Mouse (Mus musculus): Measurements from ENCODE around the gene Tomm40l. TPM values are rescaled to one million over a fixed set of nuclear protein-coding genes. Genes with fewer than 3 reads are reported as not detected.
"Not testable (repeated sequence)": the region's sequence is repeated elsewhere in the genome, so short reads cannot be mapped to it uniquely, and the experiment has no call there.

Tomm40l gene
- polyA plus RNA-seq, 1 experiment from 2014 or later = 44.1 TPM

DNA sequence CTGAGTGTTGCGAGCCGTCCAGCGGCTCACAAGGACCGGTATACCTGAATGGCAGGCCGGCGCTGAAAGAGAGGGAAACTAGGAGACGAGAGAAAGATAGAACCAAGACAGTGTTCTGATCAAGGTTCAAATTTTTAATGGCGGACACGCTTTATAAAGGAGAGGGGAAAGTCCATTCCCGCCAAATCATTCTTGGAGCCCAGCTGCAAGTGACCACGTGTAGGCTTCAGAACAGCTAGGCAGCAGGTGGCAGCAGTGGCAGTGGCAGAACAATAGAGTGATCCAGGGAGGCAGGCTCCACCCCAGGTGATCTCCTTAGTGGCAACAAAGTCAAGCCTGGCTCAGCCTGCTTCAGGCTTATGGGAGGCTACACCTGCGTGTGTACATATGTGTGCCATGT is 19.6 kb upstream of the Tomm40l start:
- H3K9ac ChIP-seq (replicated peaks; ENCODE audit: low read length); H3K4me2 ChIP-seq (replicated peaks; ENCODE audit: low read depth, low read length); H3K27me3 ChIP-seq (ENCODE audit: insufficient read depth, low read length); H3K27ac ChIP-seq (ENCODE audit: low read length); H3K4me3 ChIP-seq (ENCODE audit: low read length); H3K9me3 ChIP-seq (ENCODE audit: low read length); ATAC-seq (ENCODE audit: low FRiP score, low TSS enrichment): not testable (repeated sequence)
- 84% methylated on average over 12 of the region's 12 CpGs for WGBS
- Histone ChIP-seq H3K4me1 (ENCODE audit: insufficient read depth, low read length) (peaks cover 14% of the 10 kb centered on the region), H3K36me3 (ENCODE audit: insufficient read depth, low read length) (peaks cover 69% of the 10 kb centered on the region)

DNA sequence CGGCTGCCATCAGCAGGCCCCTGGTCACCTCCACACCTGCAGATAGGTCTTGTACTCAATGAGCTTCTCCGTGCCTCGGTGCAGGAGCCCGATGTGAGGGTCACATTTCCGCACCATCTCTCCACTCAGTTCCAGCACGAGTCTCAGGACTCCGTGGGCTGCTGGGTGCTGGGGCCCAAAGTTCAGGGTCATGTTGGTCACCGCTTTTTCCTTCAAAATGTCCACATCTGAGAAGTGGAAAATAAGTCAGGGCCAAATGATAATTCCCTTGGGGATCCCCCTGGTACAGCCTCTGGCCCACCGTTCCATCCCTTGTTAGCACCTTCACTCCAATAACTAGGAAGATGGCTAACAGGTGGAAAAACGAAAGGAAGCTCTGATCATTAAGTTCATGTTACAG is 18.6 kb upstream of the Tomm40l start:
- no peak overlapping the region for H3K9ac ChIP-seq (replicated peaks; ENCODE audit: low read length)
- H3K4me2 ChIP-seq (replicated peaks; ENCODE audit: low read depth, low read length) = no peak overlapping the region
- no peaks in the 10 kb centered on the region for H3K9me3 ChIP-seq (ENCODE audit: low read length)
- WGBS = 83% methylated on average over 10 of the region's 10 CpGs
- H3K36me3 ChIP-seq (ENCODE audit: insufficient read depth, low read length) = peaks cover 78% of the 10 kb centered on the region
- no peak overlapping the region for H3K27ac ChIP-seq (ENCODE audit: low read length)
- H3K4me1 ChIP-seq (ENCODE audit: insufficient read depth, low read length) = peaks cover 9% of the 10 kb centered on the region
- no peak overlapping the region for H3K4me3 ChIP-seq (ENCODE audit: low read length)
- no peak for ATAC-seq (ENCODE audit: low FRiP score, low TSS enrichment)
- H3K27me3 ChIP-seq (ENCODE audit: insufficient read depth, low read length) = no peaks in the 10 kb centered on the region

DNA sequence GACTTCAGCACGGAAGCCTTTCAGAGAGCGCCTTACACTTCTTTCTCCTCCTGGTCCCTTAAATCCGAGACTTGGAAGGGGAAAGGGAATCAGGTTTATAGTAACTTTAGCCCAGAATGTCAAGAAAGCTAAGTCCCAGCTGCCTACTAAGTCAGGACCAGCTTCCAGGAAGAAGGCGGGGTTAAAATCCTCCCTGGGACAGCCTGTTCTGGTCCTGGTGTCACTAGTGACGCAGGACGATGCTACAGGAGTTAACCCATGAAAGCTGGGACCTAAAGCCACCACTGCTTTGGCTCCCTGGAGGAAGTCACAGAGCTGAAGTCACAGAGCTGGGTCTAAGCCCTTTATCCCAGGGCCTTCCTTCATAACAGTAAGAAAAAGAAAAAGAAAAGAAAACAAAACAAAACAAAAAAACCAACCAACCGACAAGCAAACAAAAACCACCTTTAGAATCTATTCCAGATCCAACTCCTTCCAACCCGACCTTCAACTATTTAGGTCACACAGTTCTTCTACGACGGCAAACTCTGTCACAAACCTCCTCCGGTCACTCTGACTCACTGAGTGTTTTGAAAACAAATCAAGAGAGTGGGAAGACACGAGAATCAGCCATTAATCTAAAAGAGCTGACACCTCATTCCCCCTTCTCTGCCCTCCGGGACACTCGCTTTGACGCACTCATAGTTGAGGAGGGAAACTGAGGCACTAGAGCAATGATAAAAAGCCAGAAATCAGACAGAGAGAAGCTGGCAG is 17.9 kb upstream of the Tomm40l start:
- Histone ChIP-seq H3K9ac (replicated peaks; ENCODE audit: low read length) (0 out of 2 replicates have a peak overlapping the region, but pooled peaks have one; percentile 35), H3K27me3 (ENCODE audit: insufficient read depth, low read length) (no peaks in the 10 kb centered on the region), H3K9me3 (ENCODE audit: low read length) (no peaks in the 10 kb centered on the region), H3K4me3 (ENCODE audit: low read length) (no peak overlapping the region), H3K4me2 (replicated peaks; ENCODE audit: low read depth, low read length) (no peak overlapping the region), H3K27ac (ENCODE audit: low read length) (no peak overlapping the region; the same call in 1 of the 2 replicates), H3K4me1 (ENCODE audit: insufficient read depth, low read length) (0 out of 2 replicates have a peak, but pooled peaks cover 3% of the 10 kb centered on the region), H3K36me3 (ENCODE audit: insufficient read depth, low read length) (peaks cover 80% of the 10 kb centered on the region)
- 45% methylated on average over 15 of the region's 15 CpGs for WGBS
- 0 out of 2 replicates have a peak, but pooled peaks have one; percentile 56 for ATAC-seq (ENCODE audit: low FRiP score, low TSS enrichment)

DNA sequence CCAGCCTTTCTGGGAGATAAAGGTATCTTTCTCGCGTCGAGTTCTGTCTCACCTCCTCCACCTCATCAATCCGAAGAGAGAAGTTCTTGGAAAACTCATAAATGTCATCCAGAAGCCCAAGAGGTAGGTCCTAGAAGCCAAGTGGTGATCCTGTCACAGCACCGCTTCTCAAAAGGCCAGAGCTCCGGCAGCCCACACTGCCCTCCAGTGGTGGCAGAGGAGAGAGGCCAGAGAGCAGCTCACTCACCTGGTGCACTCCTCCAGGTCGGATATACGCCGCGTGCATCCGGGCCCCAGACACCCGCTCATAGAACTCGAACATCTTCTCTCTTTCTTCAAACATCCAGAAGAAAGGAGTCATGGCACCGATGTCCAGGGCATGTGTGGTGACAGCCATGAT is 16.1 kb upstream of the Tomm40l start:
- Histone ChIP-seq H3K4me3 (ENCODE audit: low read length) (no peak overlapping the region), H3K27me3 (ENCODE audit: insufficient read depth, low read length) (no peaks in the 10 kb centered on the region), H3K9me3 (ENCODE audit: low read length) (no peaks in the 10 kb centered on the region), H3K9ac (replicated peaks; ENCODE audit: low read length) (no peak overlapping the region), H3K4me2 (replicated peaks; ENCODE audit: low read depth, low read length) (no peak overlapping the region), H3K4me1 (ENCODE audit: insufficient read depth, low read length) (0 out of 2 replicates have a peak, but pooled peaks cover 3% of the 10 kb centered on the region), H3K27ac (ENCODE audit: low read length) (no peak overlapping the region), H3K36me3 (ENCODE audit: insufficient read depth, low read length) (peaks cover 82% of the 10 kb centered on the region)
- no peak; the same call in 1 of the 2 replicates for ATAC-seq (ENCODE audit: low FRiP score, low TSS enrichment)
- 69% methylated on average over 14 of the region's 14 CpGs for WGBS

DNA sequence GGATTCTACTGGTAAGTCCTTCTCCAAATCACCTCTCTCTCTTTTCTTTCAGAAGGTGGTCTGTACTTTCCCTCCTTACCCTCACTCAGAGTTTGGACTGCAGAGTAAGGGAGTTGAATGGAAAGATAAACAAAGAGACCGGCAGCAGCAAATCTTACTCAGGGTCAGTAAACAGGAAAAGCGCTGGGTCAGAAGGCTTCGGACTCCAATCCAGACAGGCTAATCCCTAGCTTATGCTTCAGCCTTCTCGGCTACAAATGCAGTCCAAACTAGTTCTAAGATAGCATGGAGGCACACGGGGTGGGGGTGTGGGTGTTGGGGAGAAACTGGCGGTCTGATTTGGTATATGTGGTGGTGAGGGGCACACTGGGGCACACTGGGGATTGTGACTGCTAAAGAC is 15.1 kb upstream of the Tomm40l start:
- H3K4me3 ChIP-seq (ENCODE audit: low read length) = no peak overlapping the region
- 80% methylated on average over 6 of the region's 6 CpGs for WGBS
- H3K27me3 ChIP-seq (ENCODE audit: insufficient read depth, low read length) = no peaks in the 10 kb centered on the region
- H3K9me3 ChIP-seq (ENCODE audit: low read length) = no peaks in the 10 kb centered on the region
- H3K4me1 ChIP-seq (ENCODE audit: insufficient read depth, low read length) = 0 out of 2 replicates have a peak, but pooled peaks cover 3% of the 10 kb centered on the region
- no peak overlapping the region for H3K27ac ChIP-seq (ENCODE audit: low read length)
- no peak overlapping the region for H3K9ac ChIP-seq (replicated peaks; ENCODE audit: low read length)
- no peak for ATAC-seq (ENCODE audit: low FRiP score, low TSS enrichment)
- H3K4me2 ChIP-seq (replicated peaks; ENCODE audit: low read depth, low read length) = no peak overlapping the region
- peaks cover 73% of the 10 kb centered on the region for H3K36me3 ChIP-seq (ENCODE audit: insufficient read depth, low read length)

DNA sequence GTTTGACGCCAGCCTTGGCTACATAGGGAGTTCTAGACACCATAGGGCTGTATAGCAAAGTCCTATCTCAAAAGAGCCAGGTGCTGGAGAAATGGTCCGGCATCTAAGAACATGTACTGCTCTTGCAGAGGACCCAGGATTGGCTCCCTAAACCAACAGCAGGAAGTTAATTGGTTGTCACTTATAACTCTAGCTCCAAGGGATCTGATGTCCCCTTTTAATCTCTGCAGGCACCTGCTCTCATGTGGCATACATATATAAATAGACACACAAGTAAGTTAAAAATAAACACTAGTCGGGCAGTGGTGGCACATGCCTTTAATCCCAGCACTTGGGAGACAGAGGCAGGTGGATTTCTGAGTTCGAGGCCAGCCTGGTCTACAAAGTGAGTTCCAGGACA is 13.5 kb upstream of the Tomm40l start:
- Histone ChIP-seq H3K27me3 (ENCODE audit: insufficient read depth, low read length) (no peaks in the 10 kb centered on the region), H3K4me3 (ENCODE audit: low read length) (no peak overlapping the region), H3K9ac (replicated peaks; ENCODE audit: low read length) (no peak overlapping the region), H3K36me3 (ENCODE audit: insufficient read depth, low read length) (peaks cover 67% of the 10 kb centered on the region), H3K4me1 (ENCODE audit: insufficient read depth, low read length) (0 out of 2 replicates have a peak, but pooled peaks cover 3% of the 10 kb centered on the region), H3K4me2 (replicated peaks; ENCODE audit: low read depth, low read length) (no peak overlapping the region), H3K27ac (ENCODE audit: low read length) (no peak overlapping the region), H3K9me3 (ENCODE audit: low read length) (no peaks in the 10 kb centered on the region)
- 86% methylated on average over 4 of the region's 4 CpGs for WGBS
- no peak for ATAC-seq (ENCODE audit: low FRiP score, low TSS enrichment)

DNA sequence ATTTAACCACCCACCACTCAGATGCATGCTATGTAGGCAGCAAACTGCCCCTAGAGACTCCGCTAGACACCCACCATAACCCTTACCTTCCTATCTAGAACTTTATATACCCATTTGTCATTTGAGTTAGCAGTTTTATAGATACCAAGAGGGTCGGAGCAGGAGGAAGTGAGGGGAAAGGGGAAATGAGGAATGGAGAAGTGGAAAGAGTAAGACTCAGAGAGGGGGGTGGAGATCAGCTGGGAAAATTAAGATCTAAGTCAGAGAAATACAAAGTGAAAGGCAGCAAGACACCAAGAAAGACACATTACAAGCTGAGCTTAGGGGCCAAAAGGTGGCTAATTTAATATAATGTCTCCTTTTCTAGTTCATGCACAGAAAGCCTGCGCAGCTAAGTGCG is 12.2 kb upstream of the Tomm40l start:
- Histone ChIP-seq H3K4me3 (ENCODE audit: low read length) (no peak overlapping the region), H3K27me3 (ENCODE audit: insufficient read depth, low read length) (no peaks in the 10 kb centered on the region), H3K4me1 (ENCODE audit: insufficient read depth, low read length) (0 out of 2 replicates have a peak, but pooled peaks cover 8% of the 10 kb centered on the region), H3K9me3 (ENCODE audit: low read length) (no peaks in the 10 kb centered on the region), H3K4me2 (replicated peaks; ENCODE audit: low read depth, low read length) (no peak overlapping the region), H3K27ac (ENCODE audit: low read length) (no peak overlapping the region), H3K36me3 (ENCODE audit: insufficient read depth, low read length) (peaks cover 59% of the 10 kb centered on the region), H3K9ac (replicated peaks; ENCODE audit: low read length) (no peak overlapping the region)
- WGBS = 80% methylated on average over 4 of the region's 4 CpGs
- ATAC-seq (ENCODE audit: low FRiP score, low TSS enrichment) = no peak

DNA sequence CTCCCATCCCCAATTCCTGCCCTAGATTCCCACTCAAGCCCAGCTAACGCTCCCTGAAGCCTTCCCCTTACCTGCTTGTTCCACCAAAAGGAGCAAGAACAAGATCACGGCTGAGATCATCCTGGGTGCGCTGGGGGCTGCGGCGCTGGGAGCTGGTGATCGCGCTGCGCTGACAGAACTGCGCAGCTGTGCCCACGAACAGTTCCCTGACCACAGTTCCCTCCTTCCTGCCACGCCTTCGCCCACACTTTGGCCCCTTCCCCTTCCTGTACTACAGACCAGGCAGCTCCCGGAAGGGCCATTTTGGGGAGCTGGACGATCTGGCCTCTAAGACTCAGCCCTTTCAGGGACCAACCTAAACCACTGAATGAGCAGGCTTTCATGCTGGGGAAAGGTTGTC is 11.8 kb upstream of the Tomm40l start, which contains the start of gene Fcer1g:
Fcer1g (minus strand) TSS at position 240 of the 400 bp plus-strand sequence.
- no peaks in the 10 kb centered on the region for H3K9me3 ChIP-seq (ENCODE audit: low read length)
- 0 out of 2 replicates have a peak, but pooled peaks cover 8% of the 10 kb centered on the region for H3K4me1 ChIP-seq (ENCODE audit: insufficient read depth, low read length)
- no peak within 1 kb of the TSS; the same call in 1 of the 2 replicates for H3K27ac ChIP-seq (ENCODE audit: low read length)
- H3K27me3 ChIP-seq (ENCODE audit: insufficient read depth, low read length) = no peaks in the 10 kb centered on the region
- no peak within 1 kb of the TSS for H3K4me2 ChIP-seq (replicated peaks; ENCODE audit: low read depth, low read length)
- H3K36me3 ChIP-seq (ENCODE audit: insufficient read depth, low read length) = peaks cover 54% of the 10 kb centered on the region
- H3K4me3 ChIP-seq (ENCODE audit: low read length) = no peak within 1 kb of the TSS
- H3K9ac ChIP-seq (replicated peaks; ENCODE audit: low read length) = no peak within 1 kb of the TSS
- 83% methylated on average over 14 of the region's 14 CpGs for WGBS
- ATAC-seq (ENCODE audit: low FRiP score, low TSS enrichment) = no peak

DNA sequence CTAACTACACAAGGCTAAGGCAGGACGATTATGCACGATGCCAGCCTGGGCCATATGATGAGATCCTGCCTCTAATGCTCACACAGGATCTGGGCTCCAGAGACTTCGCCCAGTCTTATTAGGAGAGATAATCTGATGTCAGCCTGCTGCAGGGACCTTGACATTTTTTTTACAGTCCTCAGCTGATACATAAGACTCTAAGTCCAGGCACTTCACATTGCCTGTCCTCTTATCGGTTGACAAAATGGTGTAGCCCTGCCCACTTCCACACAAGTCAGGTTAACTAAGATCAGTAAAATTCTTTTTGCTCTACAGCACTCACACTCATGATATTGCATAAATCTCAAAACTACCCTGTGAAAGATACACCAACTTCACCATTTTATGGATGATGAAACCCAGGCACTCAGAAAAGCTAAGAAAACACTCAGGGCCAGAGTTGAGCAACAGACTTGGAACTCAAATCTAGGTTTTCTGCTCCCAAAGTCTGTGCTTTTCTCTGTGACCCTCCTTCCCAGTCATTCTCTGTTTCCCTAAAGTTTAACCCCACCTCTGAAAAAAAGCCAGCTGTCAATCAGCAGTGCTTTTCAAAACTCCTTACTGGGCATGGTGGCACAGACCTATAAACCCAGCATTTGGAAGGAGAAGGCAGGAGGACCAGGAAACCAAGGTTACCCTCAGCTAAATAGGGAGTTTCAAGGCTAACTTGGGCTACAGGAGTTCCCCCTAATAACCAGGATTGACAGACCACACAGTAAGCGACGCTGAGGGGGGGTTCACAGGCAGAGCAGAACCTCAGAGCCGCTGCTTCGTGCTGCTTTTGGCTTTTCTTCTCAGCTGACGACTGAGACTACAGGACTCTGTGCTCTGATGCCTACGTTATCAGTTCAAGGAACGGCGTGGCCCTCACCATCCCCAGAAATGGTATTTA is 10.8 kb upstream of the Tomm40l start:
- Histone ChIP-seq H3K9me3 (ENCODE audit: low read length) (no peaks in the 10 kb centered on the region), H3K27me3 (ENCODE audit: insufficient read depth, low read length) (no peaks in the 10 kb centered on the region), H3K4me3 (ENCODE audit: low read length) (no peak overlapping the region), H3K9ac (replicated peaks; ENCODE audit: low read length) (no peak overlapping the region), H3K4me2 (replicated peaks; ENCODE audit: low read depth, low read length) (no peak overlapping the region), H3K27ac (ENCODE audit: low read length) (no peak overlapping the region; the same call in 1 of the 2 replicates), H3K4me1 (ENCODE audit: insufficient read depth, low read length) (0 out of 2 replicates have a peak, but pooled peaks cover 8% of the 10 kb centered on the region), H3K36me3 (ENCODE audit: insufficient read depth, low read length) (peaks cover 44% of the 10 kb centered on the region)
- 78% methylated on average over 12 of the region's 12 CpGs for WGBS
- no peak for ATAC-seq (ENCODE audit: low FRiP score, low TSS enrichment)
